Mouse (Mus musculus): ENCODE results near the gene Ndufa4l2. TPM values are rescaled to one million over a fixed set of nuclear protein-coding genes. Genes with fewer than 3 reads are reported as not detected.

The Ndufa4l2 gene
- 13.4 and 15.5 TPM in 2 replicates for polyA plus RNA-seq (2015; fragmentation: Nextera tagmentation; extraction: Ambion mirVana)

DNA sequence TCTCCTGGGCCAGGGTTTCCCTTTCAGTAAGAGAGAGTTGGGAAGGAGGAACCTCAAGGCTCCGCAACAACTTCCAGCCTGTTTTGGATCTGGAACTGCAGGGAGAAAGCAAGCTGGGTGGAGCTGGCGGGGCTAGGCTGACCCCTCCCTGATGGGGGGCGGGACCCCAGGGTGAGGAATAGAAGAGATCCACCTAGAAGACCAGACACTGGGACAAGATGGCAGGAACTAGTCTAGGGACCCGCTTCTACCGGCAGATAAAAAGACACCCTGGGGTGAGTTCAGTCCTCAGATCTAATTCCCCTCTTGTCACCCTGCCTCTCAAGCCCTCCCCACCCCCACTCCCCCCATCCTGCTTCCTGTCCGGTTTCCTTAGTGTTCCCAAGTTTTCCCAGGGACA is at the start of gene Ndufa4l2:
Gene Ndufa4l2, plus strand, starts transcription at position 204 of the 400 bp plus-strand sequence.
- H3K4me2 ChIP-seq: peak within 1 kb of the TSS; percentile 78
- H3K9me3 ChIP-seq: no peaks in the 10 kb centered on the region
- H3K9ac ChIP-seq: peak within 1 kb of the TSS; percentile 53; the same call in 1 of the 2 replicates
- ATAC-seq (ENCODE audit: low FRiP score): no peak
- peaks cover 18% of the 10 kb centered on the region for H3K36me3 ChIP-seq
- H3K27ac ChIP-seq: peak within 1 kb of the TSS; percentile 100
- H3K4me3 ChIP-seq: peak within 1 kb of the TSS; percentile 41; the same call in 1 of the 2 replicates
- H3K4me1 ChIP-seq (replicated peaks): peaks cover 84% of the 10 kb centered on the region
- WGBS: 13% methylated on average over 6 of the region's 6 CpGs
- H3K27me3 ChIP-seq: peaks cover 40% of the 10 kb centered on the region

DNA sequence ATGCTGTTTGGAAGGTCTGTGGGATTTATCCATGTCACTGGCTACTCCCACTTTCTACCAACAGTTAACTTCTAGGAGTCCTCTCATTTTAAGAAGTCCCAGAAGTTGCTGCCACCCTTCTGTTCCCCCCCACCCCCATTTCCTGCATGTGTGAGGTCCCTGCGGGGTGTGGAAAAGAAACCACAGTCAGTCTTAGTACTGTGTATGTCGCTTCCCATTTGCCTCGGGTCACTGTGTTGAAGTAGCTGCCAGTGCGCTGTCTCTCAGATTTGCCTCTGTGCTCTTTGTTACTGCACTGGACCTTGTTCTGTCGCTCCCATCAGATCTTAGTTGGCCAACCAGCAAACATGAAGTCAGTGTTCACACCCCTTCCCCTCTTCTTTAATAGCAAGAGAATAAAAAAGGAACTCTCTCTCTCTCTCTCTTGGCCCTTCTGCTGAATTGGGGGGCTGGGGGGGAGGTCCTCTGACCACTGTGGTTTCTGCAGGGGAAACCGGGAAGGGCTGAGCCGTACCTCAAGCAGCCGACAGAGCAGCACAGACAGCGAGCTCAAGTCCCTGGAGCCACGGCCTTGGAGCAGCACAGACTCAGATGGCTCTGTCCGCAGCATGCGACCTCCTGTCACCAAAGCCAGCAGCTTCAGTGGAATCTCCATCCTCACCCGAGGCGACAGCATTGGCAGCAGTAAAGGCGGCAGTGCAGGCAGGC is 43.3 kb upstream of the Ndufa4l2 start:
- no peak for ATAC-seq (ENCODE audit: low FRiP score)
- H3K36me3 ChIP-seq: peaks cover 66% of the 10 kb centered on the region

DNA sequence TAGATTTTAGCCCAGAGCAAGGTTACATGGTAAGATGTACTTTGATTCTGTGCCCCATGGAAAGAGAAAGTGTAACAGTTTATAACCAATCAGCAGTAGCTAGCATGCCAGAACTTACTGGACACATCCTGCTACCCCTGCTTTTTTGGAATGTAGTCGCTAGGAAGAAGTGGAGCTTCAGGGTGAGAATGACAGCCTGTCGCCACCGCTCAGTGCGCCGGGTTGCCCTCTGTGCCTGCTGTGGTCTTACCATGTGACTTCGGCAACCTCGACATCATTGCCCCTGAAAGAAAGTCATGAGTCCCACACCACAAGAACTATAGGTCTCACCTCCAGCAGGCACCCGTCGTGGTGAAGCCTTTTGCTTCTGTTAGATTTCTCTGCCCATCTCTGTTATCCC is 42.0 kb upstream of the Ndufa4l2 start:
- H3K4me3 ChIP-seq: no peak overlapping the region
- 83% methylated on average over 9 of the region's 9 CpGs for whole genome bisulfite sequencing
- no peak for ATAC-seq (ENCODE audit: low FRiP score)
- H3K9me3 ChIP-seq: no peaks in the 10 kb centered on the region
- no peaks in the 10 kb centered on the region for H3K4me1 ChIP-seq (replicated peaks)
- H3K27me3 ChIP-seq: no peaks in the 10 kb centered on the region
- H3K36me3 ChIP-seq: peaks cover 74% of the 10 kb centered on the region
- H3K9ac ChIP-seq: no peak overlapping the region
- no peak overlapping the region for H3K27ac ChIP-seq
- no peak overlapping the region for H3K4me2 ChIP-seq

More for the DNA sequence above, 43.3 kb upstream of the Ndufa4l2 start:
- Histone ChIP-seq H3K27ac (no peak overlapping the region), H3K9me3 (no peaks in the 10 kb centered on the region), H3K9ac (no peak overlapping the region), H3K4me1 (replicated peaks) (no peaks in the 10 kb centered on the region), H3K27me3 (no peaks in the 10 kb centered on the region), H3K4me3 (no peak overlapping the region), H3K4me2 (no peak overlapping the region)
- 72% methylated on average over 15 of the region's 15 CpGs for WGBS

DNA sequence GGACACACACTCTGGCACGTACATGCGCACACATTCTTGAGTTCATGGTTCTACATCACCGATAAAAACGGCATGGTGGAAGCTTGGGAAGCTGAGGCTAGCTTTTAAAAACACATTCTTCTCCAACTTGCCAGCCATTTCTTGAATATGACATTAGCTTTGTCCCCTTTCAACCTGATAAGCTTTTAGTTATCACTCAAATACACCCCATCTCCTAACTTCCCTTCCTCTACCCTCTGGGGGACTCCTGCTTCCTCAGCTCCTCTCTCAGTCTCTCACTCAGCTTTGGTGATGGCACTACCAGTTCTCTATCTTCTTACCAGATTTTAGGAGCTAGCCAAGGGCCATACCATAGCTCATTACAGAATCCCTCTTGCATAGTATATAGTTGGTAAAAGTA is 39.6 kb upstream of the Ndufa4l2 start:
- H3K27ac ChIP-seq: no peak overlapping the region
- H3K27me3 ChIP-seq: no peaks in the 10 kb centered on the region
- peaks cover 67% of the 10 kb centered on the region for H3K36me3 ChIP-seq
- no peak overlapping the region for H3K9ac ChIP-seq
- WGBS: 98% methylated on average over 4 of the region's 4 CpGs
- no peak overlapping the region for H3K4me3 ChIP-seq
- H3K4me2 ChIP-seq: no peak overlapping the region
- H3K4me1 ChIP-seq (replicated peaks): no peaks in the 10 kb centered on the region
- no peak for ATAC-seq (ENCODE audit: low FRiP score)
- H3K9me3 ChIP-seq: no peaks in the 10 kb centered on the region

DNA sequence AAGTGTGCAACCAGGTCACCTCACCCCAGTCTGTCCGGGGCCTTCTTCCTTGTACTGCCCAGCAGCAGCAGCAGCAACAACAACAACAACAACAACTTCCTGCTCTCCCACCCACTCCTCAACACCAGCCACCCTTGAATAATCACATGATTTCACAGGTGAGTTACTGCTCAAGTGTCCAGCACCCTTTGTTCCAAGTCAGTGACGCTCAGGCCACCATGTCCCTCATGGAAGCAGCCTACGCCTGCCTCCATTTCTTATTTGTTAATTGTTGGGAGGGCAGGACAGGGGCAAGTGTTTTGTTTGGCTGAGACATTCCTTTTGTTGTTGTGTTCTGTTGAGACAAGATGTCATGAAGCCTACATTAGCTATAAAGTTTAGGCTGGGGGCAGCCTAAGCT is 38.2 kb upstream of the Ndufa4l2 start:
- Histone ChIP-seq H3K4me3 (no peak overlapping the region), H3K4me2 (no peak overlapping the region), H3K27ac (no peak overlapping the region), H3K9me3 (no peaks in the 10 kb centered on the region), H3K4me1 (replicated peaks) (no peaks in the 10 kb centered on the region), H3K36me3 (peaks cover 69% of the 10 kb centered on the region), H3K9ac (no peak overlapping the region), H3K27me3 (no peaks in the 10 kb centered on the region)
- no peak for ATAC-seq (ENCODE audit: low FRiP score)
- 79% methylated on average over 3 of the region's 3 CpGs for WGBS

DNA sequence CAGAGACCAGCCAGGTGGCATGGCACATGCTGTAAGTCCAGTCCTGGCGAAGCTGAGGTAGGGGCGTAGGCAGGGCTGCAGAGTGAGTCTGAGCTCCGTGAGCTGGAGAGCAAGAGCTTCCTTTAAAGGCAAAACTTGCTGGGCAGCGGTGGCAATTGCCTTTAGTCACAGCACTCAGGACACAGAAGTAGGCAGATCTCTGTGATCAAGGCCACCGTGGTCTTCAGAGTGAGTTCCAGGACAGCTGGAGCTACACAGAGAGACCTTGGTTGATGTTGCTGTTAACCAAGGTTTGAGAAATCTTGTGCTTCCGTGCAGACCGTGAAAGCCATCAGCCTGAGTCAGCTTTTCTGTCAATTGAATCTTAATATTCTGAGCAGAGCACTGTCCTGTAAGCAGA is 37.5 kb upstream of the Ndufa4l2 start:
- Histone ChIP-seq H3K27me3 (no peaks in the 10 kb centered on the region), H3K36me3 (peaks cover 70% of the 10 kb centered on the region), H3K4me1 (replicated peaks) (no peaks in the 10 kb centered on the region), H3K4me3 (no peak overlapping the region), H3K9ac (no peak overlapping the region), H3K4me2 (no peak overlapping the region), H3K9me3 (no peaks in the 10 kb centered on the region), H3K27ac (no peak overlapping the region)
- no peak for ATAC-seq (ENCODE audit: low FRiP score)
- WGBS: 81% methylated on average over 7 of the region's 7 CpGs

DNA sequence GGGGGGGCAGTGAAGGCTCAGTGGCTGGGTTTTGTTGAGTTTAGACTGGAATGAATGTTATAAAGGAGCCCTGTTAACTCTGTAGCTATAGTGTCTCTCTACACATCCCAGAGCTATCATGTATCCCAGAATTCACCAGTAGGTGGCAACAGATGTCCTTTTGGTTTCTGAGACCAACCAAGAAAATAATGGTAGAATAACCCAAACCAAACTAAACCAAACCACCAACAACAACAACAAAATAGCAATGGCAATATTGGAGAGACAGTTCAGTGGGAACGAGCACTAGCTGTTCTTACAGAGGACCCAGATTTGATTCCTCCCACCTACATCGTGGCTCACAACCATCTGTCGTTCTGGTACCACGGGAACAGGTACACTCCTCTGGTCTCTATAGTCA is 35.6 kb upstream of the Ndufa4l2 start:
- H3K4me3 ChIP-seq: no peak overlapping the region
- no peak overlapping the region for H3K27ac ChIP-seq
- H3K4me1 ChIP-seq (replicated peaks): no peaks in the 10 kb centered on the region
- ATAC-seq (ENCODE audit: low FRiP score): no peak
- 95% methylated on average over 4 of the region's 4 CpGs for WGBS
- H3K27me3 ChIP-seq: no peaks in the 10 kb centered on the region
- H3K4me2 ChIP-seq: no peak overlapping the region
- peaks cover 73% of the 10 kb centered on the region for H3K36me3 ChIP-seq
- no peaks in the 10 kb centered on the region for H3K9me3 ChIP-seq
- no peak overlapping the region for H3K9ac ChIP-seq

DNA sequence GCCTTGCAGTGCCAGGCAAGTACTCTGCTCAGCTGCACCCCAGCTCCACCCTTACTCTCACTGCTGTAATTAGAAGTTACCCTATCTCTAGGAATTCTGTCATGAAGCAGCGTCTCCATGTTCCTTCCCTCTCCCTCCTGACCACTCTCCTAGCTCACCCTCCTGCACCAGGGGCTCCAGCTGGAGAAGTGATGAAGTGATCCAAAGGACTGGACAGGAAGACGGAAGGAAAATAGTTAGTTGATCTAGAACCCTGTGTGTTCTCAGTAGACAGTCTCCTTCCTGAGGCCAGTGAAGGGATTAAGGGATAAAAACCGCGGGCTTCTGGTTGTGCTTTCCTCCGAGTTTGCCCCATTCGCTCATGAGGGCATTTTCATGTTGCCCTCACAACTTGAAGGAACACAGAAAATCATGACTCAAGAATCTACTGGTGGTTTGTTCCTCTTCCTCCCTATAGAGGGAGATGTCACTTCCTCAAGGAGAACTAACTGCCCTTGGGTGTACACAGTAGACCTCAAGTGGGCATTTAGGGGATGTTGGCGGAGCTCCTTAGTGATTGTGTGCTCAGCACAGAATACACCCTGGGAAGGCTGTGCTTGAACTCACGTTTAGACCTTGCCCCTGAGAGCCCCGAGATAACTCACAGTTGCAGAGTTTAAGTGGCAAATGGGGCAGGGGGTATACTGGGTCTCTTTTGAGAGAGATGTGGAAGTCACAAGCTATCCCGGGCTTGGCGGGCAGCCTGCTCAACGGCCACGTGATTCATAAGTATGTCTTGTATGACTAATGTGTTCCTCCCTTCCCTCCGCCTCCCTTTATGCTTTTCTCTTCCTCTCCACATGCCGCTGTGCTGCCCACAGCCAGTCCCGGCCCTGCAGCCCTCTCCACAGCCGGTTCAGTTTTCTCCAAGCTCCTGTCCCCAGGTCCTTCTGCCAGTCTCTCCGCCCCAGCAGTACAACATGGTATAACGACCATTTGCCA is 33.6 kb upstream of the Ndufa4l2 start:
- 83% methylated on average over 19 of the region's 19 CpGs for WGBS
- H3K27ac ChIP-seq: 0 out of 2 replicates have a peak overlapping the region, but pooled peaks have one; percentile 18
- no peaks in the 10 kb centered on the region for H3K27me3 ChIP-seq
- H3K4me3 ChIP-seq: no peak overlapping the region
- no peaks in the 10 kb centered on the region for H3K9me3 ChIP-seq
- ATAC-seq (ENCODE audit: low FRiP score): no peak
- no peak overlapping the region for H3K9ac ChIP-seq
- H3K4me2 ChIP-seq: no peak overlapping the region
- H3K36me3 ChIP-seq: peaks cover 73% of the 10 kb centered on the region
- H3K4me1 ChIP-seq (replicated peaks): no peaks in the 10 kb centered on the region

DNA sequence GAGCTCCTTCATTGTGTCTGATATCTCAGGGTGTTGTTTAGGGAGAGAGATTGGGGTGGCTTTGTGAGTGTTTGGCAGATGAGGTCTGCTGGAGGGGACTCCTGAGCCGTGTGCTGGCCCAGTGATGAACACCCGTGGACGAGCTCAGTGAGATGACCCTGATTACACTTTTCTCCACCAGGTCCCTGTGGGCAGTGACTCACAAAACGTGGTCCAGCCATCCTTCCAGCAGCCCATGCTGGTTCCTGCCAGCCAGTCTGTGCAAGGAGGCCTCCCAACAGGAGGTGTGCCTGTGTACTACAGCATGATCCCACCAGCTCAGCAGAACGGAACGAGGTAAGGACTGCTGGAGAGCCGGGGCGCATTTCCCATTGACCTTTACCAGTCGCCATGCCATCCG is 29.5 kb upstream of the Ndufa4l2 start:
- Histone ChIP-seq H3K27me3 (no peaks in the 10 kb centered on the region), H3K9ac (no peak overlapping the region), H3K36me3 (peaks cover 79% of the 10 kb centered on the region), H3K4me1 (replicated peaks) (peaks cover 28% of the 10 kb centered on the region), H3K4me2 (no peak overlapping the region), H3K9me3 (no peaks in the 10 kb centered on the region), H3K27ac (no peak overlapping the region), H3K4me3 (no peak overlapping the region)
- no peak for ATAC-seq (ENCODE audit: low FRiP score)
- 94% methylated on average over 10 of the region's 10 CpGs for WGBS

DNA sequence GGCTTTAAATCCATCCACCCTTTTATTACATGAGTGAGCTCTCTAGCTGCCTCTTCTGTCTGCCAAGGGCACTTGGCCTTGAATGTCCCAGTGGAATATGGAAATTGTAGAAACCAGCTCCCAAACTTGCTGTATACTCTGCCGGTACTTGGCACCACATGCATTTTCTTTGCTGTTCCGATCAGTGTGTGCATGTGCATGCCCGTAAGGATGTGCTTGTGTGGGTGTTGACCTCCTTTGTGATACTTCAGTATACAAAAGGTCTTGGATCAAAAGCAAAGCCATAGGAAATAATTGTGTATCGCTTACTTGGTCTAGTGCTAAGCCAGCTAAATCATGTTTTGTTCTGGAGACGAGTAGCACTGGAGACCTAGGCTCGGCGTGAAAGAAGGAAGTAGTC is 25.9 kb upstream of the Ndufa4l2 start:
- Histone ChIP-seq H3K9me3 (no peaks in the 10 kb centered on the region), H3K36me3 (peaks cover 71% of the 10 kb centered on the region), H3K27me3 (no peaks in the 10 kb centered on the region), H3K27ac (peak overlapping the region; percentile 81; the same call in 1 of the 2 replicates), H3K4me2 (no peak overlapping the region), H3K4me1 (replicated peaks) (peaks cover 43% of the 10 kb centered on the region), H3K9ac (no peak overlapping the region), H3K4me3 (no peak overlapping the region)
- 87% methylated on average over 7 of the region's 7 CpGs for WGBS
- no peak for ATAC-seq (ENCODE audit: low FRiP score)

DNA sequence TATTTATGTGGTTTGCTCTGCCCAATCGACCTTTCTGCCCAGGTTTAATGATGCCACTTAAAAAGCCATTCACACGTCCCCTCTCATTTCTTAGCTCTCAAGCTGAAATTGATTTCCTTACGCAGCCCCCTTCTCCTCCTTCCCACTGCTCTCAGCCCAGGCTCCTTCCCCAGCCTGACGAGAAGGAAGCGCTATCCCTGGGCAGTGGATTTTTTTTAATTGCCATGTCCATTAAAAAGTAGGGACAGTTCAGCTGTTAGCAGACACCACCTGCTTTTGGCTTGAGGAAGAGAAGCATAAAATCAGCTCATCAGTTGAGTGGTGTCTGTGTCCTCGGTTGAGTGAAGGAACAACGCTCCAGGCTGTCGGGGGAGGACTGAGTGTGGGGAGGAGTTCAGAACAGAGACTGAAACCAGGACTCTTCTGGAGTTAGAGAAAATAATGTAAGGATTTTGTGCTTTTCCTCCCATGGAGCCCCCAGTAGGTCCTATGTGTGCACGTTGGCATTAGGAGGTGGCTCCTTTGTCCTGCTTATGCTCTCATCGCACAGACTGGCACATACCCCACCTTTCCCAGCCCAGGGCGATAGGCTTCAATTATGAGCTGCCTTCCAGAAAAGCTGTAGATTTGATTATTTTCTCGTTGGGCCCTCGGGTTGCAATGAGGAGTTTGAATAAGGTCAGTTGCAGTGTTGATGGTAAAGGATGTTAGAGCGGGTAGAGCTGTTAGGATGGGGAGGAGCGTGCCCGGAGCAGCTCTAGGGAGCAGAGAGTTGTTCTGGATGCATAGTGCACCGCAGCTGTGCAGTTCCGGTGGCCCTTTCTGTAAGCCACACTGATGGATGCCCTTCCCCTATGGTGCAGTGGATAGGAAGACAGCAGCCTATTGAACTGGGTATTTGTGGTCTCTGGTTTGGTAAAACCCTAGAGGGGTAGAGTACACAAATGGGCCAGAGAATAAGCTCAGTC is 24.3 kb upstream of the Ndufa4l2 start:
- Histone ChIP-seq H3K27me3 (no peaks in the 10 kb centered on the region), H3K36me3 (peaks cover 71% of the 10 kb centered on the region), H3K27ac (peak overlapping the region; percentile 81), H3K4me1 (replicated peaks) (peaks cover 43% of the 10 kb centered on the region), H3K9me3 (no peaks in the 10 kb centered on the region), H3K4me2 (no peak overlapping the region), H3K4me3 (no peak overlapping the region), H3K9ac (peak overlapping the region; percentile 14; the same call in 1 of the 2 replicates)
- peak; percentile 58 for ATAC-seq (ENCODE audit: low FRiP score)
- 57% methylated on average over 18 of the region's 18 CpGs for WGBS

All from hindbrain, embryonic 13.5 days (tissue).